Mouse (Mus musculus) duodenum, adult 2 months (tissue): ENCODE measurements around the gene Sec14l4. TPM values are rescaled to one million over a fixed set of nuclear protein-coding genes. Genes with fewer than 3 reads are reported as not detected.

Source experiments
- polyA plus RNA-seq: library from polyadenylated mRNA; depleted of rRNA; stranded (reverse); fragments of >200 nt; gene quantifications from 2 replicates; pipeline ENCODE4 v1.2.3, GENCODE M21; 2012; ENCODE audit warnings: low replicate concordance; rRNA removed

Sec14l4 gene
- polyA plus RNA-seq: 0.12 and 0.19 TPM in 2 replicates

DNA sequence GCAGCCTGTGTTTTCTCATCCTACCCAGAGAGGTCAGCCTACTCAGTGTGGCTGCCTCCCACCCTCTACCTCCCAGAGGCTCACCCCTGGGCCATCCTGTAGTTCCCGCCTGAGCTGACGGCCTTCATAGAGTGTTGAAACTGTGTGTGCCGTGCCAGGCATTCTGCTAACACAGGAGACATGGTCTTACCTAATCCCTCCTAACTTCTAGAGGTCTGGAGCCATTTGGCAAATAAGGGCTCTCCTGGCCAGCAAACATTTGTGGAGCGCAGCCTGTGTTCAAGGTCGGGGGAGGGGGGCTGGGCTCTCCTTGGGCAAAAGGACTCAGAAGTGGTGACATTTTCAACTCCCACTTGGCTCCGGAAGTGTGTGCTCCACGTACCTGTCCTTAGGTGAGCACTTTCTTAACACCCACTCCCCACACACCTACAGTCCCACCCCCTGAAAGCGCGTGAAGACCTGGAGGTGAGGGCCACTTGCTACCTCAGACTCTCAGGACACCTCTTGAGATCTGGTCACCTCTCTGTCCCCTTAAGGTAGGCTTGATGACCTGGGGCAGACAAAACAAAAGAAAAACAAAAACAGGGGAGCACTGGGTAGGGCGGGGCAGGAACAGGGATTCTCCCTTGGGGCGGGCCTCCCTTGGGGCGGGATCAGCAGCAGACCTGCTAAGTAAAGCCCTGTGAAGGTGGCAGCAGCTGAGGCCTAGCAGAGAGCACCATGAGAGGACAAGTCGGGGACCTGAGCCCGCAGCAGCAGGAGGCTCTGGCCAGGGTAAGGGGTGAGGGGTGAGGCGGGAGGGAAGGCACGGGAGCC is at the start of gene Sec14l4:
Sec14l4 (plus strand) TSS at position 337 of the 816 bp plus-strand sequence.

DNA sequence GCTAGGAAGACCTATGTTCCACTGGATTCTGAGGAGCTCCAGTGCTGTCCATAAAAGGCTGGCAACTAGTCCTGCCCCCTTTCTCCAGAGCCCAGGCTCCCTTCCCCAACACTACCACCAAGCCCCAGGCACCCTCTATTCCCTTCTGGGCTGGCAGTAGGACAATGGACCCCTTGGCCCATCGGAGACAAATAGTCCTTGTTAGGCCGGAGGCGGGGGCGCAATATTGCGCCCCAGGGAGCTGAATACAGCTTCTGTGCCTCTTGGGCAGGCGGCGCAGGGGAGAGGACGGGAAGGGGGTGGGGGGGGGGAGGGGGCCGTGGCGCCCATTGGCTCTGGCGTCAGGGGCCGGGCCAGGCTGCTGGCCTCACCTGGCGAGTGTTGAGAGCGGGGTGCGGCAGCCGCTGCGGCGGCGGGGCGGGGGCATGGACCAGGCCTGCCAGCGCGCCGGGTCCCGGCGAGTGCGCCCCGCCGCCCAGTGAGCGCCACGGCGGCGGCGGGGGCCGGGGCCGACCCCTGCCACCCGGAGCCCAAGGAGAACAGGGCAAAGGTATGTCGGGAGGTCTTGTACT is 47.9 kb upstream of the Sec14l4 start, which contains the start of gene Gal3st1:
Gal3st1 (plus strand) TSS at position 346 of the 572 bp plus-strand sequence.

DNA sequence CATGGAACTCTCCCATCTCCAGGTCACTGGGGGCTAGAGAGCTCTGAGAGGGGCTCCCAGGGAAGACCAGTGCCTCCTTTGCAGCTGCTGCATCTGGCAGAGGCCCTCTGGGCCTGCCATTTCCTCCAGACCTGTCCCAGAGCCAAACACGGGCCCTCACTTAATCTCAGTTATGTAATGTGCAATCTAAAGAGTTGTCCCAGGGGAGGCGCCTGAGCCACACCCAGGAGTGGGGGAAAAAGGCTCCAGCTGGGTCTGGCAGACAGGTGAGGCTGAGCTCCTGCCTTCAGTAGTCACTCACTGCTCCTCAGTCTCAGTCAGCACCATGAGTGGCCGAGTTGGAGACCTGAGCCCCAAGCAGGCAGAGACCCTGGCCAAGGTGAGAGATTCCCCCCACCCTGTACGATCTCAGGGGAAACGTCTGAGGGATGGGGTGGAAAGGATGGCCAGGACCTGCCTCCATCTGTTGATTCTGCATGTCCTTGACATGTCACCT is 33.4 kb downstream of the Sec14l4 start, which contains the start of gene Sec14l3:
Sec14l3 (plus strand) TSS at position 215 of the 496 bp plus-strand sequence.

DNA sequence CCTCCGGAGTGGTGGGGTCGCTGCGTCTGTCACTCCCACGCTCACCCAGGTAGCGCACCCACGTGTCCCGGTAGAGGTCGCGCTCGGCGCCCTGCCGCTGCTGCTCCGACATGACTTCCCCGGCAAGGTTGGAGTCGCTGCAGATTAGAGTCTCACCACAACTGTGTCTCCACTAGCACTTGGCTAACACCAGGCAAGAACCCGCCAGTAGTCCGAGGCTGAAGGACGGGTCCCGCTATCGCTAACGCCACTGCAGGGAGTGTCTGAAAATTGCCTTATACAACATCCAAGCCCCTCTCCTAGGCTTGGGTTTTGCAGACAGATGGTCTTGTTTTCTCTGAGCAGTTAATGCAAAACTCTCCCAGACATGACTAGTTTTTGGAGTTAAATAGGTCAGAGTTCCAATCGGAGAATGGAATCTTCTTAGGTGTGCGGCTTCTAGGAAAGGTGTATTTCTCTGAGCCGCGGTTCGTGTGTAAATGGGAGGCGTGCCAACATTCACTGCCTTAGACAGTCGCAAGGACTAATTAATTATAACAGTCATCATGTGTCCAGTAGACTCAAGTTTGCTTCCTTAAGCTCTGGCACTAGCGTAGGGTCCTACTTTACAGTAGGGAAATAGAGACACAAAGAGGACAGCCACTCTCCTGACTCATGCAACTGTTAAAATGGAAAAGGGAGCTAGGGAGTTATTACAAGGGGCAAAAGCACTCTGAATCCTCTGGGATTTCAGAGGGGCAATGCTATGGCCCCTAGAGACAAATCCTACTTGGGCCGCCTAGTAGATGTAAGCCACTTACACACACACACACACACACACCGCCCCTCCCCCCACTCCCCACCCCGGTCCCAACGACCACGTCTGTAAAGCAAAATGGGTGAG is 64.2 kb downstream of the Sec14l4 start, which contains the start of gene Mtfp1:
Mtfp1 (minus strand) TSS at position 275 of the 883 bp plus-strand sequence.

Other genes starting within 250 kb of the Sec14l4 start
- 0.16 and 0.30 TPM in 2 replicates for gene Osbp2, start 167.6 kb upstream of the Sec14l4 start, polyA plus RNA-seq
- gene 4921536K21Rik, start 136.4 kb upstream of the Sec14l4 start, polyA plus RNA-seq: 0.09 and 0.27 TPM in 2 replicates
- gene Dusp18, start 136.2 kb upstream of the Sec14l4 start, polyA plus RNA-seq: 1.5 and 2.1 TPM in 2 replicates
- gene Slc35e4, start 116.8 kb upstream of the Sec14l4 start, polyA plus RNA-seq: 5.7 and 6.0 TPM in 2 replicates
- gene Tcn2, start 99.3 kb upstream of the Sec14l4 start, polyA plus RNA-seq: 208 and 438 TPM in 2 replicates
- 14.9 and 22.0 TPM in 2 replicates for gene Pes1, start 67.5 kb upstream of the Sec14l4 start, polyA plus RNA-seq
- gene 4930556J24Rik, start 54.7 kb upstream of the Sec14l4 start, polyA plus RNA-seq: 0.07 and 0.14 TPM in 2 replicates
- 133 and 187 TPM in 2 replicates for gene Gal3st1, start 47.8 kb upstream of the Sec14l4 start, polyA plus RNA-seq
- not detected in 2 replicates for gene Sec14l3, start 33.4 kb downstream of the Sec14l4 start, polyA plus RNA-seq
- 48.5 and 49.0 TPM in 2 replicates for gene Mtfp1, start 64.0 kb downstream of the Sec14l4 start, polyA plus RNA-seq
- gene Sec14l2, start 92.0 kb downstream of the Sec14l4 start, polyA plus RNA-seq: 31.2 and 70.7 TPM in 2 replicates
- 12.4 and 20.5 TPM in 2 replicates for gene Rnf215, start 103.7 kb downstream of the Sec14l4 start, polyA plus RNA-seq
- gene Ccdc157, start 128.8 kb downstream of the Sec14l4 start, polyA plus RNA-seq: 1.2 and 2.2 TPM in 2 replicates
- gene Sf3a1, start 128.9 kb downstream of the Sec14l4 start, polyA plus RNA-seq: 19.7 and 24.3 TPM in 2 replicates
- 29.9 and 52.6 TPM in 2 replicates for gene Tbc1d10a, start 155.3 kb downstream of the Sec14l4 start, polyA plus RNA-seq
- 4.0 and 5.2 TPM in 2 replicates for gene Castor1, start 186.8 kb downstream of the Sec14l4 start, polyA plus RNA-seq
- gene Osm, start 205.0 kb downstream of the Sec14l4 start, polyA plus RNA-seq: 0.05 and 0.26 TPM in 2 replicates
- 2.9 and 4.1 TPM in 2 replicates for gene Lif, start 226.1 kb downstream of the Sec14l4 start, polyA plus RNA-seq